Mouse (Mus musculus) regulatory T cell (primary cell): ENCODE results near the gene Gli3.

ENCODE experiments used
- in situ Hi-C: fragments of 300-600 bp; cut with MboI, MseI; formaldehyde crosslinking; loops from one replicate; pipeline ENCODE4 v1.15.1; 2025; ENCODE audit warnings: high pct_unique_total_duplicates

The Gli3 gene

DNA sequence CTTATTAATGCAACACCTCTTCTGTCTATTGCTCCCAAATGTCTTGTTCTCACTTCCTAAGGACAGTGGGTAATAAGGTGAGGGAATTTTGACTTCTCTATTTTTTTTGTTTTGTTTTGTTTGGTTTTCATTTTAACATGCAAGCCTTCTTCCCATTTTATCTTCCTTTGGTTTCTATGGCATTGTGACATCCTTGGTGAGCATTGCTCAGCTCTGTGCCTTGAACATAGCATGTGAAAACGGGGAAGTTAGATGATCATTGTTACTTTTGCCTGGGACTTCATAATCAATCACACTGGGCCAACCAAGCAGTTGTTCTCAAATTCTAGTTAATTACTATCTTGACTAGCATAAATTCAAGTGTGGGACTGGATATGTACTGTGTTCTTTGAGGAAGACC lies 258.4 kb downstream of the Gli3 start:
- in situ Hi-C loops = no loop called here

- in situ Hi-C loops = no loop called here
Measured at GRCm38 (mm10) chr13:15722766-15723379, 259.8 kb downstream of the Gli3 start.

GRCm38 (mm10) chr13:15724723-15725122 lies 261.7 kb downstream of the Gli3 start:
- in situ Hi-C loops = no loop called here

- in situ Hi-C loops = no loop called here
Measured at GRCm38 (mm10) chr13:15741771-15742170, 278.7 kb downstream of the Gli3 start.

DNA sequence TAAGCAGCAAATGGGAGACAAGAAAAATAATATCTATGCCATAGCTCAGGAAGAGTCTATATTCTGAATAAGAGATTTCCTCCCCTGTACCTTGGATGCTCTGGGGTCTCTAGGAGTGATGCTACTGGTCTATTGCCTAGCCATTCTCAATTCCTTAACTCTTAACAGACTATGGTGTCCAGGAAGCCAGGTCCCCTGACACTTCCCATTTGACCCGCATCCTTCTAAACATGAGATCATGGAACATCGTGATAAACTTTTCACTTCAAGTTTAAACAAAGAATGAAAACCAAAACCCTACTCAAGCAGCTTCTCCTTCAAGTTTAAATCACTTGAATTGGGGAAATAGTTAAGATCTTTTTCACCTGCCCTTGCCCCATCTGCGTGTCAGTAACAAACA lies 279.3 kb downstream of the Gli3 start:
- in situ Hi-C loops = no loop called here

- in situ Hi-C loops = no loop called here
Measured at GRCm38 (mm10) chr13:15742777-15743176, 279.7 kb downstream of the Gli3 start.

- in situ Hi-C loops = loop anchor here (25.0 kb wide), 1 partner anchor 1847 kb away; no protein-coding TSS in a partner anchor
Measured at GRCm38 (mm10) chr13:15758835-15759632, 296.0 kb downstream of the Gli3 start.

- in situ Hi-C loops = loop anchor here (5.0 to 25.0 kb wide), 3 partner anchors 395 to 1848 kb away; no protein-coding TSS in a partner anchor
Measured at GRCm38 (mm10) chr13:15759633-15760441, 296.8 kb downstream of the Gli3 start.

DNA sequence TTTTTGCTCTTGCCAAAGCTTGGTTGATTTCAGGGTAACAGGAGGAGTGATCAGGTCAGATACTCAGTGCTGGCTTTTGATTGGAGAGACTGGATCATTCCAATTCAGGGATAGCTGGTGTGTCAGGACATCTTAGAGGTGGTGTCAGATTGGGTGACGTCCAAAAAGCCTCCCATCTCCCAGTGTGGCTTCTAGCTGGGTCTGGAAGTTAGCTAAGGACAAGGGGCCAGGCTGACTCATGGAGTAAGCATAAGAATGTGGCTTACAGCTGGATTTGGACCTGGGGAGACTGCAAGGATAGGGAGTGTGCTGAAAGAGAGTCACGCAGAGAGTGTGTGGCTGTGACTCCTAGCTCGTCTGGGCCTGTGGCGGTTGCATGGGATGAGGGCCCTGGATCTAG lies 299.3 kb downstream of the Gli3 start:
- in situ Hi-C loops = loop anchor here (5.0 to 25.0 kb wide), 3 partner anchors 393 to 1850 kb away; no protein-coding TSS in a partner anchor

DNA sequence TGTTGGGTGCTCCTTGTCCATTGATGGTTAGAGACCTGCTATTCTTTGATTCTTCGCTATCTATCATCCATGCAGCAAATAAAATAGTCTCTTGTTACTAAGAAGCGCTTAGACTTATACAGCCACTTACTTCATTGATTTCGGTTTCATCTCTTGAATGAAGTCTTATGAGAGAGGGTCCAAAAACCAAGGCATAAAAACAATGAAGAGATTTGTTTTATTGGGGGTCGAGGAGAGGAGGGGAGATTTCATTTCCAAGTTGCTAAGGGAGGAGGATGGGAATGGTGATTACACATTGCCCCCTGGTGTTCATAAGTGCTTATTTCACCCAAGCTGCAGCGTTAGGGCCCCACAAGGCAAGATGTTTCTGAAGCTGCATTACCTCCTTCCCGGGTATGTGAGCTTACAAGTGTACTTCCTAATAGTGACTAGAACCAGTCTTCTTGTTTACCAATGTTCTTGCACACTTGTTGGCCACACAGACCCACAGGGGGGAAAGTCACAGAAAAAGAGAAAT lies 299.9 kb downstream of the Gli3 start:
- in situ Hi-C loops = loop anchor here (5.0 to 25.0 kb wide), 3 partner anchors 392 to 1851 kb away; no protein-coding TSS in a partner anchor

- in situ Hi-C loops = no loop called here
Measured at GRCm38 (mm10) chr13:15777624-15778023, 314.6 kb downstream of the Gli3 start.
